Mouse (Mus musculus): Measurements from ENCODE around the gene Hes5. TPM values are rescaled to one million over a fixed set of nuclear protein-coding genes. Genes with fewer than 3 reads are reported as not detected.

Hes5 gene
- polyA plus RNA-seq (2012; rRNA removed), result 155 and 305 TPM in 2 replicates

GRCm38 (mm10) chr4:154960690-154961225 lies at the start of gene Hes5:
Hes5 (plus strand) TSS chr4:154960923.

DNA sequence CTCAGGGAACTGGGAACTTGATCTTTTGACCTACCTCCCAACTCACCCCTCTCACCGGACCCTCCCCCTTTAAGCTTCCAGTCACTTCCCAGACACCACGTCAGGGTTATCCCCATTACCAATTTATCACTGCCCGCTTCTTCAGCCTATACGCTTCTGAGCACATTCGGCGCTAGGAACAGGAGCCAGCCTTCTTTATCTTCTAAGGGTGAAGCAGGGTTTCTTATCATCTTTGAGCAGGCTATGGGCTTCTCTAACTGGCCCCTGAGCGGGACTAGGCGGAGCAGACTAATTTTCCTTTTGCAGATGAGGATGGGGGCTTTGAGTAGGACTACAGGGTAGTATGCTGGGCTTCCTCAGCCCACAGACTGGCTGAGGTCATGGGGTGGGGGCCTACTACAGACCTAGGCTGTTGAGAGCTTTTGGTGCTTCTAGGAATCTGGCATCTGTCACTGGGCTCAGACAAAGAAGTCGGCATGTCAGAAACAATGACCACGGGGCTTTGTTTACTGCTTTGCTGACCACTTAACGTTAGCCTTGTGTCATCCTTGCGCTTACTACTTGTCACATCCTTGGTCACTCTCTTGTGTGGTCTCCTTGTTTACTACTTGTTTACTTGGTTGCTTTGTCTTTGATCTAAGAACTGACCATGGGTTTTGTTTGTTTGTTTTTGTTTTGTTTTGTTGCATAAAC lies 32.2 kb upstream of the Hes5 start, which contains the start of gene Tnfrsf14:
Tnfrsf14 (minus strand) TSS at position 169 of the 693 bp plus-strand sequence.

DNA sequence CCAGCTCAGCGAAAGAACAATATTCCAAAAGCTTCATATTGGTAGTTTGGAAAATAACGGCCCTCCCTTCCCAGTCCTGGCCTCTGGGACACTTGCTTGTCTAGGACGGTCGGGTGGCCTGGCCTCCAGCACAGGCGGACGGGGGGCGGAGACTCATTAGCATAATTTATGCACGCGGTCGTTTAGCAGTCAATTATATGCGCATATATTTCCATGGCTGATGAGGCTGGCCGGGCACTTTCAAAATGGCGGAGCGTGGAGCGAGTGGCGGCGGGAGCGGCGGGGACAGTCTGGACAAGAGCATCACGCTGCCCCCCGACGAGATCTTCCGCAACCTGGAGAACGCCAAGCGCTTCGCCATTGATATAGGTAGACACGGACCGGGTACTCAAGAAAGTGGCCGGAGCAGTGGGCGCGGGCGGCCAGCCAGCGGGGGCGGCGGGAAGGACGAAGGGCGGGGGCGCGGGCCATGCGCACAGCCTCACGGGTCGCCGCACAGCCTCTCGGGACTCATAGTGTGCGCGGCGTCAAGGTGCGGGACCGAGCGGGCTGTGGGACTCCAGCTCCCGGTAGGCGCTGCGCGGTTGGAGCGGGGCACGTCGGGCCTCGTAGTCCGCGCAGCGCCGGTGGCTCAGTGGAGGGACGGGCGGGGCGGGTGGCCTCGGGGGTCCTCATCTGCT lies 3.3 kb downstream of the Hes5 start, which contains the start of gene Pank4:
Pank4 (plus strand) TSS at position 223 of the 680 bp plus-strand sequence.

Other genes starting within 250 kb of the Hes5 start
- gene Ttc34, start 123.5 kb upstream of the Hes5 start, polyA plus RNA-seq (2012; rRNA removed), result 0.16 TPM in 2 replicates
- gene Mmel1, start 91.3 kb upstream of the Hes5 start, polyA plus RNA-seq (2012; rRNA removed), result 0.15 and 0.19 TPM in 2 replicates
- gene Fam213b, start 61.8 kb upstream of the Hes5 start, polyA plus RNA-seq (2012; rRNA removed), result 34.6 and 43.9 TPM in 2 replicates
- 9.2 and 12.1 TPM in 2 replicates for gene Tnfrsf14, start 32.4 kb upstream of the Hes5 start, polyA plus RNA-seq (2012; rRNA removed)
- gene Pank4, start 3.2 kb downstream of the Hes5 start, polyA plus RNA-seq (2012; rRNA removed), result 78.6 and 88.9 TPM in 2 replicates
- gene Plch2, start 95.9 kb downstream of the Hes5 start, polyA plus RNA-seq (2012; rRNA removed), result 3.1 and 3.2 TPM in 2 replicates
- gene Pex10, start 106.1 kb downstream of the Hes5 start, polyA plus RNA-seq (2012; rRNA removed), result 20.0 and 21.1 TPM in 2 replicates
- gene Rer1, start 125.5 kb downstream of the Hes5 start, polyA plus RNA-seq (2012; rRNA removed), result 79.2 and 100 TPM in 2 replicates
- 5.6 and 6.1 TPM in 2 replicates for gene Morn1, start 125.7 kb downstream of the Hes5 start, polyA plus RNA-seq (2012; rRNA removed)

Measured in central nervous system, embryonic 11.5 days (tissue).